Mouse (Mus musculus): ENCODE measurements around the gene Gm9733. TPM values are rescaled to one million over a fixed set of nuclear protein-coding genes. Genes with fewer than 3 reads are reported as not detected.

The Gm9733 gene
- total and polyA plus RNA-seq, 3 experiments, result not detected

DNA sequence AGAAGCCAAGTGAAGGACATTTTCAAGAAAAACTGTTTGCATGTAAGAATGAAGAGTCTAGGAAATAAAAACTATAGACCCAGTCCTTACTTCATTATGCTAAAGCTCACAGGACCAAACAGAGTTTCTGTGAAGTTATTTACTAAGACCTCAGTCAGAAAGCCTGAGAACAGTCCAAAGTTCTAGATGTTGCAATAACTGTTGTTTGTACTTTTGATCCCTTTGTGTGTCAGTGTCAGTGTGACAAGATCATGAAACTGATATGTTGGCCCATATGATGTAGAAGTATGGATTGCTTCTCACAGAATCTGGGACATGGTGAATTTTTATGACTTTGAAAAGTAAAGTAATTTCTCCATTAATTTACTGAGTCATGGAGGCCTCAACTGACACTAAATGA is 2.6 kb downstream of the Gm9733 start:
- TF ChIP-seq POLR2A (IDR thresholded peaks at IDR 0.05; ENCODE audit: control insufficient read depth in 1 of 2, insufficient read depth in 1 of 2, low read depth in 1 of 2, low read length in 2 of 2, poor library complexity in 1 of 2) (no peak), MAX (IDR thresholded peaks at IDR 0.05; ENCODE audit: low read length) (no peak), USF1 (IDR thresholded peaks at IDR 0.05; ENCODE audit: low read depth, low read length) (no peak), GABPA (IDR thresholded peaks at IDR 0.05; ENCODE audit: low read depth, low read length) (no peak), TBP (IDR thresholded peaks at IDR 0.05; ENCODE audit: low read depth, low read length) (no peak), EP300 (IDR thresholded peaks at IDR 0.05; ENCODE audit: low read depth in 1 of 2, low read length in 2 of 2) (no peak), ZNF384 (IDR thresholded peaks at IDR 0.05; ENCODE audit: low read depth, low read length) (no peak), NRF1 (IDR thresholded peaks at IDR 0.05; ENCODE audit: insufficient read depth, low read depth, low read length, poor library complexity, severe bottlenecking) (no peak), CHD2 (IDR thresholded peaks at IDR 0.05; ENCODE audit: low read length) (no peak), CHD1 (IDR thresholded peaks at IDR 0.05; ENCODE audit: low read depth, low read length) (no peak)
- Histone ChIP-seq H3K4me1 (ENCODE audit: control insufficient read depth in 1 of 2, insufficient read depth in 2 of 2, low read length in 2 of 2) (no peaks in the 10 kb centered on the region), H3K27ac (ENCODE audit: control insufficient read depth, low read depth, low read length) (no peak overlapping the region), H3K79me2 (ENCODE audit: control insufficient read depth, insufficient read depth, low read length, poor library complexity) (no peaks in the 10 kb centered on the region), H3K9me3 (replicated peaks; ENCODE audit: insufficient read depth, low read length) (no peaks in the 10 kb centered on the region), H3K36me3 (ENCODE audit: control insufficient read depth in 1 of 2, insufficient read depth in 2 of 2, low read length in 2 of 2) (no peaks in the 10 kb centered on the region), H3K9ac (ENCODE audit: control insufficient read depth, low read depth, low read length, poor library complexity, severe bottlenecking) (no peak overlapping the region), H3K4me3 (ENCODE audit: control insufficient read depth in 1 of 2, insufficient read depth in 1 of 2, low read depth in 2 of 2, low read length in 2 of 2) (no peak overlapping the region), H3K27me3 (ENCODE audit: control insufficient read depth in 1 of 2, insufficient read depth in 2 of 2, low read length in 2 of 2) (no peaks in the 10 kb centered on the region)
- DNase-seq (ENCODE audit: low read depth, low spot score), result no peak

DNA sequence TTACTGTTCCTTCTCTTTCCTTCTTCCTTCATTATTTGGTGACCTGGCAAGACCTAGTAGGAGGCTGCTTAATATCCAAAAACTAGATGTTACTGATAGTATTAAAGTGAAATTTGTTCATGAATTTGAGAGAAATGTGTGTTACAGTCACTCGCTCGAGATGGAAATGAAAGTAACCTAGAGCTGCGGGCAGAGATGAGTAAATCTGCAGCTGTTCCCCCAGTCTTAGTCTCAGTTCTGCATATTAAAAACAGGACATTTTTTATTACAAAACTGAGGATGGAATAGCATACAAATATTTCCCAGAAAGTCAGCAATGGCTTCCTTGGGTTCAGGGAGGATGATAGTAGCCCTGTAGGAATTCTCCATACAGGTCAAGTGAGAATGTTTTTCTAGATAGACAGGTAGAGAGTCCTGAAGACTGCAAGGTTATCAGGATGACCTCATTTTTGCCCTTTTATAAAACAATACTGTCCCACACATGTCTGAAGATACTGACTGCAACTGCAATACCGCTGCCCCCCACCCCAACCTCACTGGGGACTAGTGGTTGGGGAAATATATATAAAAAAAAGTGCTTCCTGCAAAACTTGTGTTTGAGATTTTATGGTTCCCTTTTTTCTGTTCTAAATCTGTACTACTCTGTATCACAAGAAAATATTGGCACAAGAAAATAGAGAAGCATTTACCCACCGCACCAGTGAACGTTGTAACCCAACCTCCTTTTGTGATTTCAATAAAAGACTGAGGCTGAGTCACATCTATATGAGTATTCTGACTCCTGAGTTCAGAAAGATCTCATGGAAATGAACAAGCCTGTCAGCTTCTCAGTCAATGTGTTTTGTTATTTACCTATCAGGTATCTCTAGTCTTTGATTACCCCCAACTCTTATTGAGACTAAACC is 47.4 kb downstream of the Gm9733 start:
- Histone ChIP-seq H3K9me3 (replicated peaks; ENCODE audit: insufficient read depth, low read length) (no peaks in the 10 kb centered on the region), H3K36me3 (ENCODE audit: control insufficient read depth in 1 of 2, insufficient read depth in 2 of 2, low read length in 2 of 2) (no peaks in the 10 kb centered on the region), H3K79me2 (ENCODE audit: control insufficient read depth, insufficient read depth, low read length, poor library complexity) (no peaks in the 10 kb centered on the region), H3K27ac (ENCODE audit: control insufficient read depth, low read depth, low read length) (no peak overlapping the region), H3K9ac (ENCODE audit: control insufficient read depth, low read depth, low read length, poor library complexity, severe bottlenecking) (no peak overlapping the region), H3K4me1 (ENCODE audit: control insufficient read depth in 1 of 2, insufficient read depth in 2 of 2, low read length in 2 of 2) (no peaks in the 10 kb centered on the region), H3K27me3 (ENCODE audit: control insufficient read depth in 1 of 2, insufficient read depth in 2 of 2, low read length in 2 of 2) (no peaks in the 10 kb centered on the region), H3K4me3 (ENCODE audit: control insufficient read depth in 1 of 2, insufficient read depth in 1 of 2, low read depth in 2 of 2, low read length in 2 of 2) (peak overlapping the region in 1 of 2 experiments; percentile 19; a peak in 1 of 4 replicates)
- no peak for DNase-seq (ENCODE audit: low read depth, low spot score)
- TF ChIP-seq POLR2AphosphoS2 (IDR thresholded peaks at IDR 0.05; ENCODE audit: low read length), result no peak
- no peak for TF ChIP-seq USF2 (IDR thresholded peaks at IDR 0.05; ENCODE audit: borderline replicate concordance in 1 of 2, insufficient read depth in 1 of 2, low read depth in 1 of 2, low read length in 2 of 2)
- no peak for TF ChIP-seq ELF1 (IDR thresholded peaks at IDR 0.05; ENCODE audit: low read depth, low read length)
- no peak for TF ChIP-seq MAZ (IDR thresholded peaks at IDR 0.05; ENCODE audit: low read depth, low read length)
- TF ChIP-seq MYB (IDR thresholded peaks at IDR 0.05; ENCODE audit: low read depth, low read length), result no peak
- no peak for TF ChIP-seq ZC3H11A (IDR thresholded peaks at IDR 0.05; ENCODE audit: low read depth, low read length)
- no peak for TF ChIP-seq MXI1 (IDR thresholded peaks at IDR 0.05; ENCODE audit: low read depth, low read length)

All from MEL (cell line).